Mouse (Mus musculus): Measurements from ENCODE around the gene Ak3.

GRCm38 (mm10) chr19:29037026-29037425, 10.7 kb downstream of the Ak3 start:
- TF ChIP-seq GATA1 (IDR thresholded peaks at IDR 0.05; ENCODE audit: borderline replicate concordance, low read length) (no peak), FLI1 (IDR thresholded peaks at IDR 0.05; ENCODE audit: low read length) (no peak)
